Mouse (Mus musculus): ENCODE measurements at regions not wholly inside any gene's neighbourhood (a gene's known extent, or its start where the extent isn't known, plus 50 kb on each side); places are given as distances from the start of the nearest gene placed in this dataset.
A peak's percentile ranks its signal among the peaks of the same experiment; 100 is the strongest.

- no peak for DNase-seq (ENCODE audit: low read depth)
Measured at GRCm38 (mm10) chr19:30433141-30433540, 116.3 kb downstream of the Dkk1 start.

GRCm38 (mm10) chr19:30435054-30435738 is 114.3 kb downstream of the Dkk1 start:
- DNase-seq (ENCODE audit: low read depth), result no peak

- no peak for DNase-seq (ENCODE audit: low read depth)
Measured at GRCm38 (mm10) chr19:30450869-30451542, 98.5 kb downstream of the Dkk1 start.

- DNase-seq (ENCODE audit: low read depth), result no peak
Measured at GRCm38 (mm10) chr19:30451543-30451920, 97.9 kb downstream of the Dkk1 start.

- peak; percentile 8 for DNase-seq (ENCODE audit: low read depth)
Measured at GRCm38 (mm10) chr19:30452671-30453070, 96.8 kb downstream of the Dkk1 start.

- no peak for DNase-seq (ENCODE audit: low read depth)
Measured at GRCm38 (mm10) chr19:30483436-30483835, 66.0 kb downstream of the Dkk1 start.

- DNase-seq (ENCODE audit: low read depth), result no peak
Measured at GRCm38 (mm10) chr19:30489786-30490185, 59.7 kb downstream of the Dkk1 start.

GRCm38 (mm10) chr19:30490916-30491315 is 58.5 kb downstream of the Dkk1 start:
- no peak for DNase-seq (ENCODE audit: low read depth)
